ENCODE assay signal across 11 mouse cellular contexts in the genomic region with DNA sequence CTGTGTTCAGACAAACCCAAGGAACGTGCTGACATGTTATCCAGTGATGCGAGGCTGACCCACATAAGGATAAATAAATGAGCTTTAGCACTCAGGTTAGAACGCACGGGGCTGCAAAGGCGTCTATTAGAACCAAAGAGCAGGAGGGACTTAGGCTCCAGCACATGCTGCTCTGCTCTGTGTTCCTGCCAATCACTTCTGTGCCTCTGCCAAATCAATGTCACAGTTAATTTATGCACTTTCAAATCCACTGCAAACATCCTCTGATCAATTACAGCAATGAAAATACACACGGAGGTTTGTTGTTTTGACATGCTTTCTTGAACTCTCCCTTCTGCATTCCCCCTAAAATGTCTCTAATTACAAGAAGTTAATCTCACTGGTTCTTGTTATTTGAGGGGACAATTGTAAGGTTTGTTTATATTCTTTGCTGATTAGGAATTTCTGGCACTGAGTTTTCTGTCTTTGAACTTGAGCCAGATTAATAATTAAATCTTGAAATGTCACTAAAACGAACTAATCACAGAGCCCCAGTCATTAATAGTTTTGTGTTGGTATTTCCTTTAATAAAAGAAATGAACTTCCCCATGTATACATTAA. TPM values are rescaled to one million over a fixed set of nuclear protein-coding genes. Genes with fewer than 3 reads are reported as not detected.
DNase-seq lines count a peak whose midpoint lies in the region; ATAC-seq and TF ChIP-seq lines count a peak whose summit lies in the region.
"Had no signal": no experiment of that assay in that cellular context is flagged by ENCODE, and none has a peak within 500 bp of the region (broad histone marks: within the 10 kb centered on the region; RNA-seq: fewer than 3 reads in every experiment).

No protein-coding gene starts in this region.

- H3K4me2 ChIP-seq in forebrain, embryonic 12.5 days = no peak overlapping the region

- H3K27ac ChIP-seq in kidney, adult 2 months (ENCODE audit: insufficient read depth, low read depth, low read length) = no peak overlapping the region
- H3K27ac ChIP-seq in forebrain, embryonic 12.5 days = no peak overlapping the region
- no peak overlapping the region for H3K27ac ChIP-seq in left cerebral cortex, adult 2 months
- H3K27ac ChIP-seq: heart, adult 2 months; limb, embryonic 10.5 days had no signal

- ATAC-seq in forebrain, embryonic 12.5 days (ENCODE audit: low FRiP score) = peak; percentile 69; the same call in 1 of the 2 replicates
- no peak for ATAC-seq in erythroid progenitor cell, adult 5-6 weeks (replicated peaks; ENCODE audit: low FRiP score, poor library complexity, severe bottlenecking)
- no peak for ATAC-seq in cerebellum, adult (ENCODE audit: insufficient number of reproducible peaks, low FRiP score, low TSS enrichment)
- ATAC-seq: lung, postnatal 0 days had no signal

- H3K27me3 ChIP-seq in kidney, adult 2 months (replicated peaks; ENCODE audit: control insufficient read depth, insufficient read depth, low read length) = no peaks in the 10 kb centered on the region
- H3K27me3 ChIP-seq in forebrain, embryonic 12.5 days = peaks cover 28% of the 10 kb centered on the region

- TF ChIP-seq CTCF in kidney, adult 2 months (conservative IDR thresholded peaks at IDR 0.05; ENCODE audit: insufficient read depth, insufficient read length, low read depth, low read length) = no peak
- TF ChIP-seq CTCF in left cerebral cortex, adult 2 months (IDR thresholded peaks at IDR 0.05) = no peak

- peak; percentile 60 for DNase-seq in kidney, adult 2 months
- DNase-seq in kidney, postnatal 25 days = no peak
- DNase-seq in brain, adult 2 months (ENCODE audit: low read depth, low spot score) = peak; percentile 44
- DNase-seq in kidney, postnatal 14 days = peak; percentile 45
- no peak for DNase-seq in left cerebral cortex, adult 2 months (ENCODE audit: extremely low spot score in 1 of 2, low spot score in 2 of 2)
- DNase-seq: heart, adult 2 months had no signal

- H3K4me3 ChIP-seq in kidney, adult 2 months (ENCODE audit: insufficient read depth, low read depth, low read length) = no peak overlapping the region
- no peak overlapping the region for H3K4me3 ChIP-seq in forebrain, embryonic 12.5 days (replicated peaks)
- no peak overlapping the region for H3K4me3 ChIP-seq in left cerebral cortex, adult 2 months
- H3K4me3 ChIP-seq: heart, adult 2 months; limb, embryonic 10.5 days had no signal

- no peak for TF ChIP-seq POLR2A in kidney, adult 2 months (IDR thresholded peaks at IDR 0.05; ENCODE audit: low read depth, low read length)

- H3K9me3 ChIP-seq in forebrain, embryonic 12.5 days = no peaks in the 10 kb centered on the region
- H3K9me3 ChIP-seq: limb, embryonic 10.5 days had no signal

- intact Hi-C loops in left cerebral cortex, adult 2 months (cut with DNase I) = no loop called here

- no peaks in the 10 kb centered on the region for H3K36me3 ChIP-seq in kidney, adult 2 months (ENCODE audit: control insufficient read depth, insufficient read depth, low read length)
- H3K36me3 ChIP-seq in forebrain, embryonic 12.5 days (replicated peaks) = no peaks in the 10 kb centered on the region
- H3K36me3 ChIP-seq: limb, embryonic 10.5 days had no signal

- H3K4me1 ChIP-seq in kidney, adult 2 months (ENCODE audit: control insufficient read depth, insufficient read depth, low read length) = peaks cover 7% of the 10 kb centered on the region; the same call in 1 of the 2 replicates
- H3K4me1 ChIP-seq in forebrain, embryonic 12.5 days = peaks cover 33% of the 10 kb centered on the region

- no peak overlapping the region for H3K9ac ChIP-seq in forebrain, embryonic 12.5 days

- 27% methylated on average over 7 of the region's 7 CpGs for WGBS in kidney, adult 2 months
- WGBS in forebrain, embryonic 12.5 days = 11% methylated on average over 7 of the region's 7 CpGs

RNA-seq across cellular contexts. Expression of gene Smim15, which starts 16.1 kb away (rescaled TPM):
- polyA plus RNA-seq in kidney, adult 2 months (2012; rRNA removed) = 7.9 and 12.5 TPM in 2 replicates
- 52.3 and 54.4 TPM in 2 replicates for polyA plus RNA-seq in forebrain, embryonic 12.5 days (2016; fragmentation: Nextera tagmentation; extraction: Ambion mirVana)
- total RNA-seq in left cerebral cortex, adult 2 months (2021) = 10 to 100 TPM; 35.7 to 38.5 TPM
- total RNA-seq in erythroid progenitor cell, adult 5-6 weeks (2015; ENCODE audit: low replicate concordance) = 11.9 and 30.6 TPM in 2 replicates
- 43.5 and 59.9 TPM in 2 replicates for total RNA-seq in erythroid progenitor cell, adult 5-6 weeks (2017; ENCODE audit: low replicate concordance)

Comparison
In these comparisons a context has a peak if more than half of its experiments do, and no peak if none do; other contexts are left out.
1. DNase-seq: peak in kidney, adult 2 months (single experiment), brain, adult 2 months (single experiment) and kidney, postnatal 14 days (single experiment); none in kidney, postnatal 25 days (0 of 2) and left cerebral cortex, adult 2 months (0 of 2).